Mouse (Mus musculus) G1E (cell line): ENCODE measurements at regions not wholly inside any gene's neighbourhood (a gene's known extent, or its start where the extent isn't known, plus 50 kb on each side); places are given as distances from the start of the nearest gene placed in this dataset.

Experiments used
- ATAC-seq: 2 replicates; pipeline ENCODE4 v1.8.0; 2016; ENCODE audit warnings: mild to moderate bottlenecking; ENCODE audit not compliant: insufficient number of reproducible peaks, poor library complexity, low FRiP score, severe bottlenecking; ENCODE audit errors: extremely low read depth
- DNase-seq: peaks from one replicate; pipeline ENCODE4 v3.0.0; 2012; ENCODE audit warnings: low spot score
- H3K27me3 ChIP-seq: 2 replicates; pipeline ENCODE4 v1.6.1; 2012; ENCODE audit warnings: mild to moderate bottlenecking, low read length, inconsistent platforms; ENCODE audit not compliant: insufficient read depth
- H3K36me3 ChIP-seq: replicated peaks from 2 replicates; pipeline ENCODE3; 2012; ENCODE audit warnings: mild to moderate bottlenecking, inconsistent platforms
- H3K4me1 ChIP-seq: 2 replicates; pipeline ENCODE4 v1.6.1; 2012; ENCODE audit warnings: low read depth, low read length, inconsistent platforms, mixed read lengths; ENCODE audit not compliant: insufficient read depth
- H3K4me3 ChIP-seq: 2 replicates; pipeline ENCODE4 v1.5.1; 2012; ENCODE audit warnings: low read depth, mild to moderate bottlenecking, inconsistent platforms, low read length, moderate library complexity, mixed read lengths
- H3K9me3 ChIP-seq: replicated peaks from 2 replicates; pipeline ENCODE4 v1.6.1; 2012; ENCODE audit warnings: inconsistent platforms
- CTCF ChIP-seq: IDR thresholded peaks from 2 replicates; pipeline ENCODE4 v1.5.1; 2012; ENCODE audit warnings: low read depth, low read length, inconsistent platforms, mixed read lengths
- GATA1 ChIP-seq: IDR thresholded peaks from 2 replicates; pipeline ENCODE4 v1.6.1; 2012; ENCODE audit warnings: borderline replicate concordance, low read length, inconsistent platforms, mixed read lengths
- GATA2 ChIP-seq: IDR thresholded peaks from 2 replicates; pipeline ENCODE4 v1.6.1; 2012; ENCODE audit warnings: low read depth, low read length, inconsistent platforms, borderline replicate concordance
- POLR2AphosphoS5 ChIP-seq: IDR thresholded peaks from 2 replicates; pipeline ENCODE4 v1.6.1; 2012; ENCODE audit warnings: low read depth, low read length, inconsistent platforms; ENCODE audit not compliant: insufficient replicate concordance
- TAL1 ChIP-seq: conservative IDR thresholded peaks from 2 replicates; pipeline ENCODE4 v1.6.1; 2012; ENCODE audit warnings: low read depth, low read length, inconsistent platforms, mixed read lengths

DNA sequence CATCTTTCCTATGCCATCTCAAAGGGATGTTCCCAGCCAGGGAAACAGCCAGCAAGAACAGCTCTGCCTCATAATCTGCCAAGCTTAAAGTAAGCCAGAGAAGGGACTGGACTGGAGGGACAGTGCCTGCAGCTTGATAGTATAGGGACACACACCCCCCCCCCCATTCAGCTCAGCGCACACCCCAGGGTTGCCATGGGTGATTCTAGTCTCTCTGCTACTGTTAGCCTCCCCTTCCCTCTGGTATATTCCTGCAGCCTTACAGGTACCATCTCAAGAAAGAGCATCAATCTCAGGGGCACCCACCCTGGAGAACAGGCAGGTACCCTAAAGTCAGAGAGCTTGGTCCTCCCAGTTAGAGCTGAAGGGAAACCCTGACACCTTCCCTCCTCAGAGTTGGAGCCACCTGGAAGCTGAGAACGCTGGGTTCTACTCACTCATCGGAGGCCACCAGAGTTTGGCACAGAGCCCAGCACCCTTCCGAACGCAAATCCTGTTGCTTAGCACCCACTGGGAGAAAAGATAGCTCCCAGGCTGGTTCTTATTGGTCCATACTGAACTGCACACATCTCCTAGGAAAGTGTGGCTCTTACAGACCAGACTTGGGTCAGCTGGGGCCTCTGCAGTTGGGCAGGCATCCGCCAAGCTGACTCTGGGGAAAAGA is 79.5 kb downstream of the Gm26897 start:
- H3K36me3 ChIP-seq, result no peaks in the 10 kb centered on the region
- no peak for DNase-seq
- TF ChIP-seq GATA1 (no peak), GATA2 (no peak), POLR2AphosphoS5 (no peak), CTCF (no peak), TAL1 (no peak)
- no peak for ATAC-seq
- H3K27me3 ChIP-seq, result no peaks in the 10 kb centered on the region
- peaks cover 96% of the 10 kb centered on the region for H3K9me3 ChIP-seq
- H3K4me3 ChIP-seq, result no peak overlapping the region
- no peaks in the 10 kb centered on the region for H3K4me1 ChIP-seq

DNA sequence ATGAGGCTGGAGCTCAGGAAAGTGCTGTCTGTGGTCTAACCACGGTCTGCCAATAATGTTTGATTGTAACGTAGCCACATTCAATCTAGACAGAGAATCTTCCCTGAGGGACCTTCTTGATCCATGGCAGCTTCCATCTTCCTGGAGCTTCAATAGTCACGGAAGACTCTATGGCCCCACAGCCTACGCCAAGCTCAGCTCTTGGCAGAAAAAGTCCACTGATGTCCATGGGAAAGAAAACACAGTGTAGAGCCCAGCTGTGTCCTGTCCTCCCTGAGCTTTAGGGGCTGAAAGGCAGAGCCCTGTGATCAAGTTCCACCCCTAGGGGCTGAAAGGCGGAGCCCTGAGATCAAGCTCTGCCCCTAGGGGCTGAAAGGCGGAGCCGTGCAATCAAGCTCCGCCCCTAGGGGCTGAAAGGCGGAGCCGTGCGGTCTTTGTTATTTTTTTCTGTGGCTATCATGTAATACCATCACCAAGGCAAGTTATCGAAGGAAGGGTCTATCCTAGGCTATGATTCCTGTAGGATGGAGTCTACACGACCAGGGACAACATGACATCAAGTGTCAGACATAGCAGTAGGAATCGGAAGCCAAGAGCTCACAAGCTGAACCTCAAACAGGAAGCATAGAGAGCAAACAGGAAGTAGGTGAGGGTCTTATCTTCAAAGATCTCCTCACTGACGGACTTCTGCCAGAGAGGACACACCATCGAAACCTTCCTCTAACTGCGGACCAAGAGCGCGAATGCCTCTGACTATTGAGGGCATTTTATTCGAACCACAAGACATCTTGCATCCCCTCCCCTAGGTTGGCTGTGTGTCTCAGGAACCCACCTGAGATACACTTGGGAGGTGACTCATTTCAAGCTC is 81.4 kb downstream of the Gm26897 start:
- peaks cover 93% of the 10 kb centered on the region for H3K9me3 ChIP-seq
- no peaks in the 10 kb centered on the region for H3K4me1 ChIP-seq
- H3K4me3 ChIP-seq, result no peak overlapping the region
- ATAC-seq (no peak), DNase-seq (no peak)
- H3K27me3 ChIP-seq, result no peaks in the 10 kb centered on the region
- no peak for TF ChIP-seq GATA1
- no peak for TF ChIP-seq CTCF
- TF ChIP-seq POLR2AphosphoS5, result no peak
- TF ChIP-seq GATA2, result no peak
- no peak for TF ChIP-seq TAL1
- no peaks in the 10 kb centered on the region for H3K36me3 ChIP-seq

DNA sequence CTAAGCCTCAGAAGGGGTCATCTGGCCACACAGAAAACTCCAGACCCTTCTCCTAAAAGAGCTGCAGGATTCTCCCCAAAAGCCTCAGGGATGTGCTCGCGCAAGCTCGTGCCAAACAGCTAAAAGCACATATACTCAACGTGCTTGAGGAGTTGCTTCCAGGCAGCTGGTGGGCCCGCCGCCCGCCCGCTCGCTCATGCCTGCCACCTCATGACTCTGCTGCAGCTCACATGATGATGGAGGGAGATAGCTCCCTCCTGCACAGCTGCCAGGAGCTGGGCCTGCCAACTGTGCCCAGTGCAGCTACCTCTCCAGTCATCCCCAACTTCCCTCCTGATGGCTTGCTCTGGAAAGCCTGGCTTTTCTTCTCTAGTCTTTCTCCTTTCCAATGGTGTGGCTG is 87.2 kb downstream of the Gm26897 start:
- Histone ChIP-seq H3K27me3 (no peaks in the 10 kb centered on the region), H3K9me3 (peaks cover 88% of the 10 kb centered on the region), H3K4me3 (no peak overlapping the region), H3K4me1 (no peaks in the 10 kb centered on the region), H3K36me3 (no peaks in the 10 kb centered on the region)
- no peak for ATAC-seq
- DNase-seq, result no peak
- TF ChIP-seq GATA1, result no peak
- TF ChIP-seq TAL1, result no peak
- no peak for TF ChIP-seq POLR2AphosphoS5
- no peak for TF ChIP-seq GATA2
- no peak for TF ChIP-seq CTCF

DNA sequence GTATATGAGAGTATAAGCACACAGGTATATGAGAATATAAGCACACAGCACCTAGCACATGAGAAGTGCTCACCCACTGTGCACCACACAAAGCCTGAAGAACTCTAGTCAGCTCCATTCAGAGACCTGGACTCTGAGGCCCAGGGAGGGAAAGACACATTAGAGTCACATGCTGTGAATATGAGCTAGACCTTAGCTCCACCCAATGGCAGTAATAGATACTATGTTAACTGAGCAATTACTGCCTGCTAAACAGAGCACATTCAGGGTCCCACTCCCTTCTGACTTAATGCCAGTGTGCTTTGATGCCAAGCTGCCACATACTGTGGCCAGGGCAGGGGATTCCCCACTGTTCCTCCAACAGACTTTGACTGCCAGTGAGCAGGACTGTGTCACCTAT is 89.2 kb downstream of the Gm26897 start:
- Histone ChIP-seq H3K36me3 (no peaks in the 10 kb centered on the region), H3K4me1 (no peaks in the 10 kb centered on the region), H3K4me3 (no peak overlapping the region), H3K27me3 (no peaks in the 10 kb centered on the region), H3K9me3 (peaks cover 84% of the 10 kb centered on the region)
- DNase-seq (no peak), ATAC-seq (no peak)
- TF ChIP-seq GATA1 (no peak), POLR2AphosphoS5 (no peak), CTCF (no peak), GATA2 (no peak), TAL1 (no peak)

- Histone ChIP-seq H3K4me1 (no peaks in the 10 kb centered on the region), H3K4me3 (no peak overlapping the region), H3K36me3 (no peaks in the 10 kb centered on the region), H3K9me3 (peaks cover 87% of the 10 kb centered on the region), H3K27me3 (no peaks in the 10 kb centered on the region)
- ATAC-seq (no peak), DNase-seq (no peak)
- TF ChIP-seq GATA2 (no peak), CTCF (no peak), GATA1 (no peak), TAL1 (no peak), POLR2AphosphoS5 (no peak)
Measured at GRCm38 (mm10) chr5:111823420-111823819, 89.7 kb downstream of the Gm26897 start.

DNA sequence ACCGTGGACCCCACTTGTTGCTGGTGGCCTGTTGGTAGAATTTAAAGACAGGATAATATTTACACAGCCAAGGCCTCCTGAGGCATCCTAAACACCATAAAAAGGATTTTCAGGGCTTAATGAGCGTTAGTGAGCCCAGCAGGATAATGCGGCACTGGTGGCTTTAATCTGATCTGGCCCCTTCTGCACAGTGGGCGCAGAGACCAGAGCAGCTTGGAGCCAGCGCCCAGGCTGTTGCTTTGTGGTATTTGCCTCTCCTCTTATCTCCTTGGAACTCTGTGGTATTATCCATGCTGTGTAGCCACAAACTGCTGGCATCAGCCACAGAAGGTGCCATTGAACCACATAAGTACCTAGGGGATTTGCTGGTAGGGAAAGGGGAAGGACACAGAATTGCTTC is 90.1 kb downstream of the Gm26897 start:
- peaks cover 87% of the 10 kb centered on the region for H3K9me3 ChIP-seq
- no peaks in the 10 kb centered on the region for H3K27me3 ChIP-seq
- no peak overlapping the region for H3K4me3 ChIP-seq
- DNase-seq, result no peak
- no peaks in the 10 kb centered on the region for H3K4me1 ChIP-seq
- no peaks in the 10 kb centered on the region for H3K36me3 ChIP-seq
- TF ChIP-seq GATA1 (no peak), CTCF (no peak), TAL1 (no peak)
- ATAC-seq, result no peak

DNA sequence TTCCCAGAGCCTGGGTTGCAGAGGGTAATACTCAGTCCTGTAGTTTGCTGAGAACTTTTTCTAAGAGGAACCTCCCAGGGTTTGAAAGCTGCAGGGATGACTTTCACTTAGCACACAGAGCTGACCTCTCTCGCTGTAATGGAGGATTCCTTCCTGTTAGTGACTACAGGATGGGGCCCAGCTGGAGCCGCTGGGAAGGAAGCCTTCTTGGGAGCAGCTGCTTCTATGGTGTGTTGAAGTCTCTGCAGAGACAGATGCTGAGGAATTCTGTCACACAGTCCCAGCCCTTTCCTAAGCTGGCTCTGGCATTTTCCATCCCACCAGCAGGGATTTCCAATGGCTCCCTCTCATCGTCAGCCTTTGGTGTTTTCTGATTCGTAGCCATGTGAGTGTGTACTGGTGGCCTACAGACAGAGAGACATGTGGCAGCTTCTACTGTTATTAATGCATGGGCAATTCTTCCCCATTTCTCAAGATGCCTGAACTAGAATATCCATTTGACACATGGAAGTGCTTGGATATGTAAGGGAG is 90.9 kb downstream of the Gm26897 start:
- no peaks in the 10 kb centered on the region for H3K36me3 ChIP-seq
- no peak overlapping the region for H3K4me3 ChIP-seq
- TF ChIP-seq CTCF (no peak), TAL1 (no peak), POLR2AphosphoS5 (no peak), GATA2 (no peak), GATA1 (no peak)
- H3K27me3 ChIP-seq, result no peaks in the 10 kb centered on the region
- ATAC-seq (no peak), DNase-seq (no peak)
- no peaks in the 10 kb centered on the region for H3K4me1 ChIP-seq
- peaks cover 85% of the 10 kb centered on the region for H3K9me3 ChIP-seq
